Mouse (Mus musculus): ENCODE data around the gene Tapbp.
"Not testable (repeated sequence)": the region's sequence is repeated elsewhere in the genome, so short reads cannot be mapped to it uniquely, and the experiment has no call there.

Gene Tapbp

GRCm38 (mm10) chr17:33903911-33904651, 11.6 kb upstream of the Tapbp start:
- DNase-seq (ENCODE audit: low read depth in 1 of 2, low spot score in 2 of 2), result not testable (repeated sequence)

DNA sequence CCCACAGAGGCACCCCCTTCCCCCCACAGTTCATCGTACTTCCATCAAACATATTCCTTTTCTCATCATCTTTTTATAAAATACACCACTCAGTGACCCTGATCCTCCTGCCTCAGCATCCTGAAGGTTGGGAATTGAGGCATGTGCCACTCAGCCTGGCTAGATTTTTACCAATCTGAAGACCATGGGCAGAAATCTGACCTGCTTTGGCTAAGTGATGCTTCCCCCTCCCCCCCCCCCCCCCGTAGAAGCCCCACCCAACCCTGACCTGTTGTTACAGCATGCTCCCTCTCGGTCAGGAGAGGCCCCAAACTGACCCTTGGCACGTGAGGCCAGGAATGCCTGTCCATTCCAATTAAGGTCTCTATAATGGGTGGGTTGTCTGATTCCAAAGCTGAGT, 10.9 kb upstream of the Tapbp start, which contains the start of gene Platr17:
Platr17 (plus strand) TSS at position 301 of the 400 bp plus-strand sequence.
- DNase-seq (ENCODE audit: low read depth in 1 of 2, low spot score in 2 of 2), result not testable (repeated sequence)

- no peak for DNase-seq (ENCODE audit: low read depth in 1 of 2, low spot score in 2 of 2)
Measured at GRCm38 (mm10) chr17:33908331-33909076, 7.2 kb upstream of the Tapbp start.

- DNase-seq (ENCODE audit: low read depth in 1 of 2, low spot score in 2 of 2), result peak; percentile 92 to 96
Measured at GRCm38 (mm10) chr17:33909077-33909868, 6.4 kb upstream of the Tapbp start, which contains the start of gene Daxx. Gene Daxx, plus strand, starts transcription at chr17:33909414.

- peak in 1 of 2 experiments; percentile 53 for DNase-seq (ENCODE audit: low read depth in 1 of 2, low spot score in 2 of 2)
Measured at GRCm38 (mm10) chr17:33909869-33910250, 5.8 kb upstream of the Tapbp start.

DNA sequence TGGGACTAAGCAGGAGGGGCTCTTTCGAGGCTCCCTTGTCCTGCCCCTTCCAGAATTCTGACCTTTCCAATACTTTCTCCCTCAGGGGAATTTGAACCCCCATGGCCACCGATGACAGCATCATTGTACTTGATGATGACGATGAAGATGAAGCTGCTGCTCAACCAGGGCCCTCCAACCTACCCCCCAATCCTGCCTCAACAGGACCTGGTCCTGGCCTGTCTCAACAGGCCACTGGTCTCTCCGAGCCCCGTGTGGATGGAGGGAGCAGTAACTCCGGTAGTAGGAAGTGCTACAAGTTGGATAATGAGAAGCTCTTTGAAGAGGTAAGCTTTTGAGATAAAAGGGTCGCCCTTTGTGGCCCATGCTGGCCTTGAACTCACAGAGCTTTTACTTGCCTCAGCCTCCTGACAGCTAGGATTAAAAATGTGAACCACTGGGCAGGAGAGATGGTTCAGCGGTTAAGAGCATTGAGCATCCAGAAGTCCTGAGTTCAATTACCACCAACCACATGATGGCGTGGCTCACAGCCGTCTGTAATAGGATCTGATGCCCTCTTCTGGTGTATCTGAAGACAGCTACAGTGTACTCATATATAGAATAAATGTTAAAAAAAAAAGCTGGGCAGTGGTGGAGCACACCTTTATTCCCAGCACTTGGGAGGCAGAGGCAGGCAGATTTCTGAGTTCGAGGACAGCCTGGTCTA, 5.2 kb upstream of the Tapbp start:
- no peak for DNase-seq (ENCODE audit: low read depth in 1 of 2, low spot score in 2 of 2)

GRCm38 (mm10) chr17:33911052-33911812, 4.5 kb upstream of the Tapbp start:
- DNase-seq (ENCODE audit: low read depth in 1 of 2, low spot score in 2 of 2), result no peak

DNA sequence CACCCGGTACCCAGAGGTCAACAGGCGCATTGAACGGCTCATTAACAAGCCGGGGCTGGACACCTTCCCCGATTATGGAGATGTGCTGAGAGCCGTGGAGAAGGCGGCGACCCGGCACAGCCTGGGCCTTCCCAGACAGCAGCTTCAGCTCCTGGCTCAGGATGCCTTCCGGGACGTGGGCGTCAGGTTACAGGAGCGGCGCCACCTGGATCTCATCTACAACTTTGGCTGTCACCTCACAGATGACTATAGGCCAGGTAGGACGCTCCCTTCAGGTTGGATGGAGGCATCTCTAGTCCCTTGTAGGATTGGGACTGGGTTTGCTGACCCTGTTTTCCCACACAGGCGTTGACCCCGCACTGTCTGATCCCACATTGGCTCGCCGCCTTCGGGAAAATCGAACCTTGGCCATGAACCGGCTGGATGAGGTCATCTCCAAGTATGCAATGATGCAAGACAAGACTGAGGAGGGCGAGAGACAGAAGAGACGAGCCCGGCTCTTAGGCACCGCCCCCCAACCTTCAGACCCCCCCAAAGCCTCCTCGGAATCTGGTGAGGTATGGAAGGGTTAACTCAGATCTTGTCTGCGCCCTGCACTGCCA, 3.8 kb upstream of the Tapbp start:
- no peak for DNase-seq (ENCODE audit: low read depth in 1 of 2, low spot score in 2 of 2)

GRCm38 (mm10) chr17:33913264-33913663, 2.4 kb upstream of the Tapbp start:
- DNase-seq (ENCODE audit: low read depth in 1 of 2, low spot score in 2 of 2), result no peak

- no peak for DNase-seq (ENCODE audit: low read depth in 1 of 2, low spot score in 2 of 2)
Measured at GRCm38 (mm10) chr17:33913905-33914304, 1.8 kb upstream of the Tapbp start.

- DNase-seq (ENCODE audit: low read depth in 1 of 2, low spot score in 2 of 2), result no peak
Measured at GRCm38 (mm10) chr17:33914969-33915391, 719 bp upstream of the Tapbp start.

- no peak for DNase-seq (ENCODE audit: low read depth in 1 of 2, low spot score in 2 of 2)
Measured at GRCm38 (mm10) chr17:33916294-33916693, 595 bp downstream of the Tapbp start.

GRCm38 (mm10) chr17:33916847-33917655, 1.4 kb downstream of the Tapbp start:
- no peak for DNase-seq (ENCODE audit: low read depth in 1 of 2, low spot score in 2 of 2)

GRCm38 (mm10) chr17:33917656-33918292, 2.1 kb downstream of the Tapbp start:
- DNase-seq (ENCODE audit: low read depth in 1 of 2, low spot score in 2 of 2), result no peak

DNA sequence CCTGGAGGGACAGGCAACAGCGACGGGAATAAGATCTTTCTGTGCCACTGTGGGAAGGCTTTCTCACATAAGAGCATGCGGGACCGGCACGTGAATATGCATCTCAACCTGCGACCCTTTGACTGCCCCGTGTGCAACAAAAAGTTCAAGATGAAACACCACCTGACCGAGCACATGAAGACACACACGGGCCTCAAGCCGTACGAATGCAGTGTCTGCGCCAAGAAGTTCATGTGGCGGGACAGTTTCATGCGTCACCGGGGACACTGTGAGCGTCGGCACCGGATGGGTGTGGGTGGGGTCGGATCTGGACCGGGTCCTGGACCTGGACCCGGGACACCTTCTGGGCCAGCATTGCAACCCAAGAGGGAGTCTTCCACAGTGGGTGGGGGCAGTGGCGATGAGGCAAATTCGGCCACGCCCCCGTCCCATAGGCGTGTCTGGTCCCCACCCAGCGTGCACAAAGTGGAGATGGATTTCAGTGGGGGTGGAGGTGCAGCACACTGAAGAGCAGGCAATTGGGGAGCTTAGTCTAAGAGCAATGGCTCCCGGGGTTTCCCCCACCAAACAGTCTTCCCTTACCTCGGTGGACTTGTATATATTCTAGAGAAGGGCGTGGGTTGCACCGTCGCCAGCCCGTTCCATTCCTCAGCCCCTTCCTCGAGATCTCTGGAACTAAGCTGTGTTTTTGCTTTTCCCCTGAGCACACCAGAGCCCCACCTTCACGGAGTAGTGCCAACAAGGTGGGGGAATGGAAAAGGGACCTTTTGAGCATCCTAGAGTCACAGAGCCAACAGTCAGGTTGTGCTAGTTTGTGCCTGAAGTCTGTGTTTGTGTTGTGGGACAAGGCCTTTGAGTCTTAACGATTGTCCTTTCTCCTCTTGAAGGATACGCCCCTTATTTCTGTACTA, 2.8 kb downstream of the Tapbp start:
- no peak for DNase-seq (ENCODE audit: low read depth in 1 of 2, low spot score in 2 of 2)

DNA sequence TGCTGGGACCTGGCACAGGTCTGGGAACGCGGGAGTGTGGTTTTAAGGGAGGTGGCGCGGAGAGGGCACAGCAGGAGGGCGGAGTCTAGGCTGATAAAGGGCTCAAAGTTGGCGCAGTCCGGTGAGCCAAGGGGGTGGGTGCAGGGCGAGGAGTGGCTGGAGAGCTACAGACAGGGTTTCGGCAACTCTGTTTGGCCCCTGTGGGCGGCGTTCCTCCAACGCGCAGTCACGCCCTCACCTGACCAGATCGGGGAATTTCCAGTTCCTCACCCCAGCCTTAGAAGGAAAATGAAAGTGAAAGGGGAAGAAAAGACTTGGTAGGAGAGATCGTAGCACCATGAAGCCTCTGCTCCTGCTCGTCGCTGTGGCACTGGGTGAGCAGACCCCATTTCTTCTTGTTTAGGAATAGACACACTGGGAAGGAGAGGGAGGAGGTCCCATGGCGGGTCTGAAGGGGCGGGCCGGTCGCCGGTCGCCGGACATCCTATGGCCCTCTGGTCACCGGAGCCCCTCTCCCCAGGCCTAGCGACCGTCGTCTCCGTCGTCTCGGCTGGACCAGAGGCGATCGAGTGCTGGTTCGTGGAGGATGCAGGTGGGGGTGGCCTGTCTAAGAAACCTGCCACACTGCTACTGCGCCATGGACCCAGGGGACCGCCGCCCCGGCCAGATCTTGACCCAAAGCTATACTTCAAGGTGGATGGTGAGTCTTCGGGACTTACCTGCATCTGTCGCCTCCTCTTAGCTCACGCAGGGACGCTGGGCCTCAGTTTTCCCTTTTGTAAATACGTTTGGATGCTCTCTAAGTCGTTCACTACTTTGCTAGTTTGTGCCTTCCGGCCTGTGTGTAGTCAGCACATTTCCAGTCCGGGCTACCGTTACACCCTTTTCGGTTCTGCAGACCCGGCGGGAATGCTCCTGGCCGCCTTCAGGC, 3.9 kb downstream of the Tapbp start:
- DNase-seq (ENCODE audit: low read depth in 1 of 2, low spot score in 2 of 2), result peak; percentile 70 to 80
